Mouse (Mus musculus) kidney, adult 2 months (tissue): ENCODE data around the gene Cldn12. TPM values are rescaled to one million over a fixed set of nuclear protein-coding genes. Genes with fewer than 3 reads are reported as not detected.

Experiments
- DNase-seq: peaks from one replicate; pipeline ENCODE4 v3.0.0; 2021
- H3K27ac ChIP-seq: fragments of 200-500 bp; 2 replicates; pipeline ENCODE4 v1.5.1; 2012; ENCODE audit warnings: low read depth, low read length, control low read depth, inconsistent platforms; ENCODE audit not compliant: insufficient read depth
- H3K27me3 ChIP-seq: fragments of 200-500 bp; replicated peaks from 2 replicates; pipeline ENCODE4 v1.6.1; 2012; ENCODE audit warnings: mild to moderate bottlenecking, moderate library complexity, low read length, inconsistent platforms; ENCODE audit not compliant: control insufficient read depth, insufficient read depth
- H3K36me3 ChIP-seq: fragments of 200-500 bp; 2 replicates; pipeline ENCODE4 v1.6.1; 2012; ENCODE audit warnings: mild to moderate bottlenecking, moderate library complexity, low read length, inconsistent platforms; ENCODE audit not compliant: control insufficient read depth, insufficient read depth
- H3K4me1 ChIP-seq: fragments of 200-500 bp; 2 replicates; pipeline ENCODE4 v1.6.1; 2011; ENCODE audit warnings: low read length; ENCODE audit not compliant: control insufficient read depth, insufficient read depth
- H3K4me3 ChIP-seq: fragments of 200-500 bp; 2 replicates; pipeline ENCODE4 v1.5.1; 2011; ENCODE audit warnings: mild to moderate bottlenecking, low read depth, low read length, control low read depth; ENCODE audit not compliant: insufficient read depth
- CTCF ChIP-seq: fragments of 200-500 bp; conservative IDR thresholded peaks from 2 replicates; pipeline ENCODE4 v1.5.1; 2011; ENCODE audit warnings: low read depth, mild to moderate bottlenecking, control low read depth, low read length, moderate library complexity, mixed read lengths; ENCODE audit not compliant: insufficient read depth, insufficient read length
- POLR2A ChIP-seq: fragments of 200-500 bp; IDR thresholded peaks from one replicate; pipeline ENCODE4 v1.6.1; 2011; ENCODE audit warnings: low read depth, low read length, control low read depth
- WGBS: fragments of 180-500 bp; shearing (Covaris S2); methylation state at CpG from one replicate; pipeline ENCODE4 v1.1.7; 2018; 5-methylcytosine and 5-hydroxymethylcytosine counted together
- polyA plus RNA-seq: library from polyadenylated mRNA; depleted of rRNA; stranded (reverse); fragments of >200 nt; gene quantifications from 2 replicates; pipeline ENCODE4 v1.2.3, GENCODE M21; 2012; rRNA removed

Cldn12 gene
- polyA plus RNA-seq, result 63.4 and 72.4 TPM in 2 replicates

GRCm38 (mm10) chr5:5514196-5515076 is at the start of gene Cldn12:
Cldn12 (minus strand) TSS chr5:5514958.
- no peaks in the 10 kb centered on the region for H3K4me1 ChIP-seq
- H3K36me3 ChIP-seq, result no peaks in the 10 kb centered on the region
- TF ChIP-seq CTCF (no peak), POLR2A (peak; percentile 57)
- peak; percentile 98 for DNase-seq
- peak within 1 kb of the TSS; percentile 81 for H3K27ac ChIP-seq
- no peaks in the 10 kb centered on the region for H3K27me3 ChIP-seq
- peak within 1 kb of the TSS; percentile 75 for H3K4me3 ChIP-seq
- WGBS, result under 1% methylated on average over 79 of the region's 79 CpGs

- no peaks in the 10 kb centered on the region for H3K27me3 ChIP-seq
- DNase-seq, result no peak
- H3K36me3 ChIP-seq, result no peaks in the 10 kb centered on the region
- H3K4me3 ChIP-seq, result no peak overlapping the region
- TF ChIP-seq CTCF (no peak), POLR2A (no peak)
- H3K27ac ChIP-seq, result no peak overlapping the region
- WGBS, result 77% methylated on average over 3 of the region's 3 CpGs
- H3K4me1 ChIP-seq, result no peaks in the 10 kb centered on the region
Observed at GRCm38 (mm10) chr5:5562435-5562834, 47.7 kb upstream of the Cldn12 start.

DNA sequence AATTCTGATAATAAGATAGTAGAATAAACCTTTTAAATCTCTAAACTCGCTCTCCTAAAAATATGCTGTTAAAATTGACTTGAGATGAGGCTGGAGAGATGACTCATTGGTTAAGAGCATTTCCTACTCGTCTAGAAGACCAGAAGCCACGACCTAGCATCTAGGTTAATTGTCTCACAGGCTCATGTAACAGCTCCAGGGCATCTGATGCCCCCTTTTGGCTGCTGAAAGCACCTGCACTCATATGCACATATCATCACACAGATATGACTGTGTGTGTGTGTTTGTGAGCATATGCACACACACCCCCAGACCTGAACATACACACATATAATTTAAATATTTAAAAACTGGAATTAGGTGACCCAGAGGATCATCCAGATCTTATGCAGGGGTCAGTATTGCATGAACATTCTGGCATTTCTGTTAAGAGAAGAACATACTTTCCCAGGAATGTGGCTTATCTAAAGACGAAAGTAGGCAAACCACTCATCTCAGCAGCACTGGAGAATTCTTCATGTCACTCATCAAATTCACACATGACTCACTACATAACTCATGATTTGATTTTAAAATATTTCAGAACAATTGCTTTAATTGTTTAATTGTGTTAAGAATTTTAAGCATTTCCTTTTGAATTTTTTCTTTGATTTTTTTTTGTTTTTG is 46.4 kb upstream of the Cldn12 start:
- no peaks in the 10 kb centered on the region for H3K27me3 ChIP-seq
- H3K4me3 ChIP-seq, result no peak overlapping the region
- H3K27ac ChIP-seq, result no peak overlapping the region
- TF ChIP-seq POLR2A (no peak), CTCF (peak; percentile 43)
- H3K36me3 ChIP-seq, result no peaks in the 10 kb centered on the region
- 67% methylated on average over 4 of the region's 4 CpGs for WGBS
- H3K4me1 ChIP-seq, result no peaks in the 10 kb centered on the region
- DNase-seq, result no peak

DNA sequence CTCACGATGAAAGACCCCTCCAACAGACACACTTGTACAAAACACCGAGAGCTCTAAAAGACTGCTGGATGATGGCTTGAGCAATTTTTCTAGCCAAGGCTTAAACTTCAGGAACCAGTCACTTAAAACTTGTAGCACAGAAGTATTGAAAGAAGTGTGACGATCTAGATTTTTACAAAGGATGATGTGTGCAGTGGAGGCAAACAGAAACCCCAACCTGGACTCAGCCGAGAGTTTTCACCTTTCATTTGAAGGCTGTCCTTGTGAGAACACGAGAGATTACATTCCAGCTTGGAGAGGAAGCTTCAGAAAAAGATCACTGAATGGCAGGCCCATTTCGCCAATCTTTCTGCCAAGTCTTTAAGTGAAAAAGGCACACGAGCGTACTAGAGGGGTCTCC is 45.0 kb upstream of the Cldn12 start:
- TF ChIP-seq CTCF, result no peak
- no peak for TF ChIP-seq POLR2A
- Histone ChIP-seq H3K4me3 (peak overlapping the region; percentile 92), H3K36me3 (no peaks in the 10 kb centered on the region), H3K27me3 (no peaks in the 10 kb centered on the region), H3K27ac (no peak overlapping the region), H3K4me1 (no peaks in the 10 kb centered on the region)
- 35% methylated on average over 8 of the region's 8 CpGs for WGBS
- no peak for DNase-seq

DNA sequence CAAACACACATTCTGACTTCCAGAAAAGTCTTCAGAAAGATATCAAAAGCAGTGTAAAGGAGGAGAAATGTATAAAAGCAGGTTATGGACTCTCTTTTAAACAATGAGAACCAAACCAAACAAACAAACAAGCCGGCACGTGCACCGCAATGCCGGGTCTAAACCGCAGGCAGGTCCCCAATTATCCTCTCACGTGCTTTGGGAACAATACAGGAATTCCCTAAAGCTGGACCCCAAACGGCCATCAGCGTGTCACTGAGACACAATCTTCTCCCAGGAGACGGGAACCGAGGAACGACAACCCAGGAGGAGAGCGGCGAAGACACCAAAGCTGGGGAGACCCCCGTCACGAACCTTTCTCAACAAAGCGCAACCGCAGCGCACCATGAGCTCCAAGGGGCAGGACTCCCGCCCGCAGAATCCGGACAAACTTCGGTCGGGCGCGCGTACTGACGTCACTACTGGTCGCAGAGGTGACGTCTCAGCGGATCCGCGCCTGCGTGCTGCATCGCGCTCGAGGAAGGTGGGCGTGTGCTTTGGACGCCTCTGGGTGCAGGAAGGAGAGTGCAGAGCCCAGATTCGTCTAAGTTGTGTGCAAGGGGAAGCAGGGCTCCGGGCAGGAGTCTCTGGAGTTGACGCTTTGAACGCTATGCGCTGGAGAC is 44.5 kb upstream of the Cldn12 start, which contains the start of gene Gtpbp10:
TSS of gene Gtpbp10 (minus strand) at position 460 of the 662 bp plus-strand sequence.
- TF ChIP-seq POLR2A, result peak; percentile 73
- no peak for TF ChIP-seq CTCF
- Histone ChIP-seq H3K4me3 (peak within 1 kb of the TSS; percentile 92), H3K27me3 (no peaks in the 10 kb centered on the region), H3K4me1 (no peaks in the 10 kb centered on the region), H3K36me3 (peaks cover 3% of the 10 kb centered on the region), H3K27ac (peak within 1 kb of the TSS; percentile 21; the same call in 1 of the 2 replicates)
- peak; percentile 94 for DNase-seq
- under 1% methylated on average over 43 of the region's 43 CpGs for whole genome bisulfite sequencing

DNA sequence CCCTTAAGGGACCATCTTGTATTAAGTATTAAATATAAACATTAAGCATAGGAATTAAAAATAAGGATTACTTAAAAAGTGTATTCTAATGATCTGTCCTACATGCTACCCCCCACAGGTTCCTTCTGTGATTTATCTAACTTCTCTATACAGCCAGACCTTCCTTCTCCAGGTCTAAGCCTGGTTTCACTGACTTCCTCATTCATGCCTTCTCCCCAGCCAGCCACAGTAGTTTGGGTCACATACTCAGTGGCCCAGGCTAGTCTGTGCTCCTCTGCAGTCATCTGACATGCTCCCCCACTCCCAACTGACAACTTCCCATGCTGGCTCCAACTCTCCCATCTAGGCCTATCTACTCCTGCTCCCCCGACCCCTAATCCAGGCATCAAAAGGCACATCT is 36.4 kb upstream of the Cldn12 start:
- Histone ChIP-seq H3K4me1 (no peaks in the 10 kb centered on the region), H3K4me3 (no peak overlapping the region), H3K36me3 (peaks cover 8% of the 10 kb centered on the region), H3K27me3 (no peaks in the 10 kb centered on the region), H3K27ac (no peak overlapping the region)
- no peak for DNase-seq
- 94% methylated on average over 1 of the region's 1 CpGs for WGBS
- TF ChIP-seq CTCF (no peak), POLR2A (no peak)
